Mouse (Mus musculus): ENCODE results near the gene Rnf144a. TPM values are rescaled to one million over a fixed set of nuclear protein-coding genes. Genes with fewer than 3 reads are reported as not detected.
"Not testable (repeated sequence)": the region's sequence is repeated elsewhere in the genome, so short reads cannot be mapped to it uniquely, and the experiment has no call there.

The Rnf144a gene
- polyA plus RNA-seq, 1 experiment = 13.8 TPM

DNA sequence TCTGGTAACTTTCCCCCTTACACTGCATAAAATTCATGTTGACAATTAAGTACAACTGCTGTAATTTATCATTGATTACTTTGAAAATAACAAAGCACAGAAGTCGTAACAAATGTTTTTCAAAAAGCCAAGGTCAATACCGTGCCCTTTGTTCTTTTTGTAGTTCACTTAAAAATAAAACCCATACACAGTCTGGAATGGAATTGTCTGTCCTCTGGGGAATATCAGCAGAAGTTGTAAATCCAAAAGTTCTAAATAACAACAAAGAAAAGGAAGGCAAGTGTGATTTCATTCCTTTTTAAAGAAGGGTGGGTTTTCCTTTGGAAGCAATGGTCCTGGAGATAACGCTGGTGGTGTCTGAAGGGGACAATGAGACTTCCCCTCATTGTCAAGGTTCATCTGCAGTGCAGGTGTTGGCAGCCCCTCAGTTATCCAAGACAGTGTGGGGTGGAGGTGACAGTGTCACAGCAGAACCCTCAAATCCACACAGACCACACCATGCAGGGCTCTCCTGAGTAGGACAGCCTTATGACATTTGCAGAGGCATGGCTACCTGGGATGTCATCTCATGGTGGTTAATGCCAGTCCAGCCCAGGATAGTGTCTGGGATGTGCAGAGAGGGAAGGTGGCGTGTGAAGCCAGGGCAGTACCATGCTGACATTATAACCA lies 31.5 kb upstream of the Rnf144a start:
- H3K4me3 ChIP-seq (ENCODE audit: control insufficient read depth, low read depth, low read length) = no peak overlapping the region
- H3K36me3 ChIP-seq (ENCODE audit: control insufficient read depth, insufficient read depth, low read length) = no peaks in the 10 kb centered on the region
- TF ChIP-seq POLR2A (IDR thresholded peaks at IDR 0.05; ENCODE audit: control insufficient read depth, low read depth, low read length) = no peak
- no peak overlapping the region for H3K27ac ChIP-seq (ENCODE audit: control insufficient read depth, insufficient read depth, low read depth, low read length)
- H3K4me1 ChIP-seq (ENCODE audit: control insufficient read depth, insufficient read depth, low read length) = no peaks in the 10 kb centered on the region
- H3K27me3 ChIP-seq (ENCODE audit: control insufficient read depth, insufficient read depth, low read length) = no peaks in the 10 kb centered on the region

DNA sequence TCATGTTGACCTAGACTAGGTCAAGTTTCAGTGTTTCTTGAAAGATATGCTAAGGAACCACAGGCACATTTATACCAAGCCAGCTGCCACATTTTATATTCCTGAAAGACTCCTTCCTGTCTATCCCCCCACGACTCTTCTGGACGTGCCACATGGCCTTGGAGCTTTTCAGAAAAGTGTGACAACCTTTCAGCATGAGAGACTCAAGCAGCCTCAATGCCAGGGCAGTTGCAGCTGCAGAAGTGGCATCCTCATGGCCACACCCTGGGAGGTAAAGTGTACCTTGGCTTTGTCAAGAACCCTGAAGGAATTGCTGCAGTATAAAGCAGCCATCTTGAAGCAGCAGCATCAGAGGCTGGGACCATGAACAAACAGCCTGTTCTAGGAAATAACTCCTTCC lies 29.5 kb upstream of the Rnf144a start:
- Histone ChIP-seq H3K27ac (ENCODE audit: control insufficient read depth, insufficient read depth, low read depth, low read length) (no peak overlapping the region), H3K27me3 (ENCODE audit: control insufficient read depth, insufficient read depth, low read length) (no peaks in the 10 kb centered on the region), H3K4me3 (ENCODE audit: control insufficient read depth, low read depth, low read length) (no peak overlapping the region), H3K4me1 (ENCODE audit: control insufficient read depth, insufficient read depth, low read length) (no peaks in the 10 kb centered on the region), H3K36me3 (ENCODE audit: control insufficient read depth, insufficient read depth, low read length) (no peaks in the 10 kb centered on the region)
- no peak for TF ChIP-seq CTCF (IDR thresholded peaks at IDR 0.05; ENCODE audit: control insufficient read depth, insufficient read depth, insufficient replicate concordance, low read depth, low read length)
- no peak for TF ChIP-seq POLR2A (IDR thresholded peaks at IDR 0.05; ENCODE audit: control insufficient read depth, low read depth, low read length)

DNA sequence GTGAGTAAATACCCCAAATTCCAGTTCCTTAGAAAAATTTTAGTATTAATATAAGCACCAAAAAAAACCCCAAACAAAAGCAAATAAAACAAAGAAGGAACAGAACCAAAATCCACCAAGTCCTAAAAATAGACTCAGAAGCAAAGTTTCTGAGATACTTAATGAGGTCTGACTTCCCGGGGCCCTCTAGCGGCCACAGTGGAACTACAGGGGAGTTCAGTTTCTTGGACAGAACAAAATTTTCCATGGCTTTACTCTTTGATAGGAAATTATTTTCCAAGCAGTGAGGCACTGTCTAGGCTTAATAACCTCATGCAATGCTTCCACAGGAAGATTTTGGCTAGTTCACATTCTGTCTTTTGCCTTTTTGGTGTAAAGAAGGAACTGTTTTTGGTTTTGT lies 29.0 kb upstream of the Rnf144a start:
- Histone ChIP-seq H3K4me1 (ENCODE audit: control insufficient read depth, insufficient read depth, low read length) (no peaks in the 10 kb centered on the region), H3K36me3 (ENCODE audit: control insufficient read depth, insufficient read depth, low read length) (no peaks in the 10 kb centered on the region), H3K4me3 (ENCODE audit: control insufficient read depth, low read depth, low read length) (no peak overlapping the region), H3K27ac (ENCODE audit: control insufficient read depth, insufficient read depth, low read depth, low read length) (no peak overlapping the region), H3K27me3 (ENCODE audit: control insufficient read depth, insufficient read depth, low read length) (no peaks in the 10 kb centered on the region)
- TF ChIP-seq POLR2A (IDR thresholded peaks at IDR 0.05; ENCODE audit: control insufficient read depth, low read depth, low read length) = no peak

DNA sequence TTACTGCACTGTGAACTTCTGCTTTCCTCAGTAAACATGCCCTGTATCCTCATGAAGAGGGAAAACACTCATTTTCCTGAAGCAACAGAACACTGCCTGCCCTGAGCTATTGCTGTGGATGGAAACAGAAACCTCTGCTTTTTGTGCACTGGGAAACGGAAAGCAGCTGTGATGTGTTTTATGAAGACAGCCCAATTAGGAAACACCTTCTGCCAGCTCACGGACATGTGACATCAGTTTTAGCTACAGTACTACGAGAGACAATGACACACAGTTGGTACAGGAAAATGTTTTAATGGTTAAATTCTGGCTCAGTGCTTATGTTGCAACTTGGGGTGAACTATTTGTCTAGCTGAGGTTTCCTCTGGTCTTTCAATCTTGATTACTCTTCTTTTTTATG lies 24.3 kb upstream of the Rnf144a start:
- Histone ChIP-seq H3K27ac (ENCODE audit: control insufficient read depth, insufficient read depth, low read depth, low read length) (no peak overlapping the region), H3K27me3 (ENCODE audit: control insufficient read depth, insufficient read depth, low read length) (no peaks in the 10 kb centered on the region), H3K4me3 (ENCODE audit: control insufficient read depth, low read depth, low read length) (no peak overlapping the region), H3K4me1 (ENCODE audit: control insufficient read depth, insufficient read depth, low read length) (no peaks in the 10 kb centered on the region), H3K36me3 (ENCODE audit: control insufficient read depth, insufficient read depth, low read length) (no peaks in the 10 kb centered on the region)
- TF ChIP-seq POLR2A (IDR thresholded peaks at IDR 0.05; ENCODE audit: control insufficient read depth, low read depth, low read length) (no peak), CTCF (IDR thresholded peaks at IDR 0.05; ENCODE audit: control insufficient read depth, insufficient read depth, insufficient replicate concordance, low read depth, low read length) (no peak)

DNA sequence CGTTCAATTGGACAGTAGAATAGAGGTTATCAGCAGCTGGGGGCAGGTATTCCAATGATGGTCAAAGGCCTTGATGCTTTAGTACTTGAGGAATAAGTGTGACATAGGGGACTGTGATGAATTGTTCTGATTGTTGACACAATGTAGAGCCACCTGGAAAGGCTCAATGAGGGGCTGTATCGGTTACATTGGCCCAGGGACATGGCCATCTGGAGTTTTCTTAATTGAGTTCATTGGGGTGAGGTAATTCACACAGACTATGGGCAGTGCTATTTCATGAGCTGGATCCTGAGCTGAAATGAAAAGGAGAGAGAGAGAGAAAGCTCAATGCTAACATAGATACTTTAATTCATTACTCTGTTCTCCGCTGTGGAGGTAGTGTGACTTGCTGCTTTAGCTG lies 22.9 kb upstream of the Rnf144a start:
- Histone ChIP-seq H3K36me3 (ENCODE audit: control insufficient read depth, insufficient read depth, low read length) (no peaks in the 10 kb centered on the region), H3K27ac (ENCODE audit: control insufficient read depth, insufficient read depth, low read depth, low read length) (no peak overlapping the region), H3K4me3 (ENCODE audit: control insufficient read depth, low read depth, low read length) (no peak overlapping the region), H3K27me3 (ENCODE audit: control insufficient read depth, insufficient read depth, low read length) (no peaks in the 10 kb centered on the region), H3K4me1 (ENCODE audit: control insufficient read depth, insufficient read depth, low read length) (no peaks in the 10 kb centered on the region)
- TF ChIP-seq POLR2A (IDR thresholded peaks at IDR 0.05; ENCODE audit: control insufficient read depth, low read depth, low read length) = no peak
- TF ChIP-seq CTCF (IDR thresholded peaks at IDR 0.05; ENCODE audit: control insufficient read depth, insufficient read depth, insufficient replicate concordance, low read depth, low read length) = no peak

DNA sequence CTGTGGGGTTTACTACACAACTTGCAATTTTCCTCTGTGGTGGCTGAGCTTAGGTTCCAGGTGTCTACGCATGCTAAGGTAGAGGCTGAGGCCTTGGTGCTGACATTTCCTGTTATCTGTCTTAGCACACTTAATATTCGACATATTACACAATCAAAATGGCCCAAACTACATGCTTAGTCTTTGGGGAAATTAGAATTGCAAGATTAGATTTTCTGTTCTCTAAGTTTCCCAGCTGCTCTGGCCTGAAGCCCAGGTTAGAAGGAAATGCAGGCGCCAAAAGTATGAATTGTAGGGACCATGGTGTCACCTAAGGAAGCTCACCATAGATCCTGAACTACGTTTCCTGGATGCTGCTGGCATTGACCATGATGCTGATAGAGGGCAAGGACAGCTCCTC lies 21.3 kb upstream of the Rnf144a start:
- Histone ChIP-seq H3K4me3 (ENCODE audit: control insufficient read depth, low read depth, low read length) (no peak overlapping the region), H3K27me3 (ENCODE audit: control insufficient read depth, insufficient read depth, low read length) (no peaks in the 10 kb centered on the region), H3K4me1 (ENCODE audit: control insufficient read depth, insufficient read depth, low read length) (no peaks in the 10 kb centered on the region), H3K36me3 (ENCODE audit: control insufficient read depth, insufficient read depth, low read length) (no peaks in the 10 kb centered on the region), H3K27ac (ENCODE audit: control insufficient read depth, insufficient read depth, low read depth, low read length) (no peak overlapping the region)
- no peak for TF ChIP-seq POLR2A (IDR thresholded peaks at IDR 0.05; ENCODE audit: control insufficient read depth, low read depth, low read length)

DNA sequence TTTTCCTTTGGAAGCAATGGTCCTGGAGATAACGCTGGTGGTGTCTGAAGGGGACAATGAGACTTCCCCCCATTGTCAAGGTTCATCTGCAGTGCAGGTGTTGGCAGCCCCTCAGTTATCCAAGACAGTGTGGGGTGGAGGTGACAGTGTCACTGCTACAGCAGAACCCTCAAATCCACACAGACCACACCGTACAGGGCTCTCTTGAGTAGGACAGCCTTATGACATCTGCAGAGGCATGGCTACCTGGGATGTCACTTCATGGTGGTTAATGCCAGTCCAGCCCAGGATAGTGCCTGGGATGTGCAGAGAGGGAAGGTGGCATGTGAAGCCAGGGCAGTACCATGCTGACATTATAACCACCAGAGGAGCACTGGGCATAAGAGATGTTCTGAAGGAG lies 13.7 kb upstream of the Rnf144a start:
- not testable (repeated sequence) for H3K4me1 ChIP-seq (ENCODE audit: control insufficient read depth, insufficient read depth, low read length); H3K4me3 ChIP-seq (ENCODE audit: control insufficient read depth, low read depth, low read length); H3K36me3 ChIP-seq (ENCODE audit: control insufficient read depth, insufficient read depth, low read length); H3K27me3 ChIP-seq (ENCODE audit: control insufficient read depth, insufficient read depth, low read length); H3K27ac ChIP-seq (ENCODE audit: control insufficient read depth, insufficient read depth, low read depth, low read length)

DNA sequence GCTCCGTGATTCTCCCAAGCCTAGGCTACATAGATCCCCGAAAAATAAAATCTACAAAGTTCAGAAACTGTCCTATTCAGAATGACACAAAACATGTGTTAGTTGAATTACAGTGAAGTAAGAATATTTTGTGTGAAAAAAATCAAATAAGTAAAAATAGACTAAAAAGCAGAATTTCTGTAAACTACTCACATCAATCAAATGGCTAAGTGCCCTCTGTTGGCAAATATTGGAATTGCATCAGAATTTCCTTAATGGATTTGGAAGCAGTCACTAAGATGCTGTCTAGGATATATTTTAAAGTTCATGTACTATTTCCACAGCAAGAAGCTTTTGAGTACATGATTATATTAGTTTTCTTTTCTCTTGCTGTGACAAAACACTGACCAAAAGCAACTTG lies 9.8 kb upstream of the Rnf144a start:
- H3K27me3 ChIP-seq (ENCODE audit: control insufficient read depth, insufficient read depth, low read length) = no peaks in the 10 kb centered on the region
- H3K4me1 ChIP-seq (ENCODE audit: control insufficient read depth, insufficient read depth, low read length) = no peaks in the 10 kb centered on the region
- no peak overlapping the region for H3K4me3 ChIP-seq (ENCODE audit: control insufficient read depth, low read depth, low read length)
- H3K36me3 ChIP-seq (ENCODE audit: control insufficient read depth, insufficient read depth, low read length) = no peaks in the 10 kb centered on the region
- TF ChIP-seq POLR2A (IDR thresholded peaks at IDR 0.05; ENCODE audit: control insufficient read depth, low read depth, low read length) = no peak
- TF ChIP-seq CTCF (IDR thresholded peaks at IDR 0.05; ENCODE audit: control insufficient read depth, insufficient read depth, insufficient replicate concordance, low read depth, low read length) = no peak
- no peak overlapping the region for H3K27ac ChIP-seq (ENCODE audit: control insufficient read depth, insufficient read depth, low read depth, low read length)

Data from testis, adult 2 months (tissue).